Mouse (Mus musculus) G1E (cell line): ENCODE data around the gene Gm20683. TPM values are rescaled to one million over a fixed set of nuclear protein-coding genes. Genes with fewer than 3 reads are reported as not detected.

Experiments
- ATAC-seq: 2 replicates; pipeline ENCODE4 v1.8.0; 2016; ENCODE audit warnings: mild to moderate bottlenecking; ENCODE audit not compliant: insufficient number of reproducible peaks, poor library complexity, low FRiP score, severe bottlenecking; ENCODE audit errors: extremely low read depth
- DNase-seq: peaks from one replicate; pipeline ENCODE4 v3.0.0; 2012; ENCODE audit warnings: low spot score
- H3K27me3 ChIP-seq: 2 replicates; pipeline ENCODE4 v1.6.1; 2012; ENCODE audit warnings: mild to moderate bottlenecking, low read length, inconsistent platforms; ENCODE audit not compliant: insufficient read depth
- H3K36me3 ChIP-seq: replicated peaks from 2 replicates; pipeline ENCODE3; 2012; ENCODE audit warnings: mild to moderate bottlenecking, inconsistent platforms
- H3K4me1 ChIP-seq: 2 replicates; pipeline ENCODE4 v1.6.1; 2012; ENCODE audit warnings: low read depth, low read length, inconsistent platforms, mixed read lengths; ENCODE audit not compliant: insufficient read depth
- H3K4me3 ChIP-seq: 2 replicates; pipeline ENCODE4 v1.5.1; 2012; ENCODE audit warnings: low read depth, mild to moderate bottlenecking, inconsistent platforms, low read length, moderate library complexity, mixed read lengths
- H3K9me3 ChIP-seq: replicated peaks from 2 replicates; pipeline ENCODE4 v1.6.1; 2012; ENCODE audit warnings: inconsistent platforms
- CTCF ChIP-seq: IDR thresholded peaks from 2 replicates; pipeline ENCODE4 v1.5.1; 2012; ENCODE audit warnings: low read depth, low read length, inconsistent platforms, mixed read lengths
- GATA1 ChIP-seq: IDR thresholded peaks from 2 replicates; pipeline ENCODE4 v1.6.1; 2012; ENCODE audit warnings: borderline replicate concordance, low read length, inconsistent platforms, mixed read lengths
- GATA2 ChIP-seq: IDR thresholded peaks from 2 replicates; pipeline ENCODE4 v1.6.1; 2012; ENCODE audit warnings: low read depth, low read length, inconsistent platforms, borderline replicate concordance
- POLR2AphosphoS5 ChIP-seq: IDR thresholded peaks from 2 replicates; pipeline ENCODE4 v1.6.1; 2012; ENCODE audit warnings: low read depth, low read length, inconsistent platforms; ENCODE audit not compliant: insufficient replicate concordance
- TAL1 ChIP-seq: conservative IDR thresholded peaks from 2 replicates; pipeline ENCODE4 v1.6.1; 2012; ENCODE audit warnings: low read depth, low read length, inconsistent platforms, mixed read lengths
- polyA plus RNA-seq: library from polyadenylated mRNA; stranded (reverse); fragments of >175 nt; gene quantifications from 2 replicates; pipeline ENCODE4 v1.2.3, GENCODE M21; 2012
- total RNA-seq, 2 experiments: library from RNA; stranded (forward) in 1 of 2; stranded (reverse) in 1 of 2; fragments of 200-1000 nt in 1 of 2; fragments of >200 nt in 1 of 2; fragmentation: Nextera tagmentation in 1 of 2; gene quantifications; 2 replicates each; pipeline ENCODE4 v1.2.3; 2014 to 2017

Gm20683 gene
- total and polyA plus RNA-seq, 3 experiments: 1.1 to 12.4 (median 3.0) TPM

- peaks cover 84% of the 10 kb centered on the region for H3K36me3 ChIP-seq
Observed at GRCm38 (mm10) chr17:25785281-25785745, 56.2 kb downstream of the Gm20683 start, which contains the start of gene Haghl. TSS of gene Haghl (minus strand) at chr17:25785673.

More at GRCm38 (mm10) chr17:25785281-25785745, 56.2 kb downstream of the Gm20683 start, which contains the start of gene Haghl:
- DNase-seq (peak; percentile 92), ATAC-seq (peak; percentile 72)
- Histone ChIP-seq H3K4me3 (peak within 1 kb of the TSS; percentile 79), H3K9me3 (no peaks in the 10 kb centered on the region), H3K27me3 (no peaks in the 10 kb centered on the region), H3K4me1 (peaks cover 37% of the 10 kb centered on the region)
- TF ChIP-seq CTCF: no peak
- TF ChIP-seq GATA1: no peak
- TF ChIP-seq TAL1: no peak
- no peak for TF ChIP-seq GATA2
- no peak for TF ChIP-seq POLR2AphosphoS5

Other genes starting within 250 kb of the Gm20683 start
Only the 20 nearest of the 28 such genes appear.
- gene Msln, start 87.4 kb downstream of the Gm20683 start, total RNA-seq (2014; fragmentation: Nextera tagmentation): not detected in 2 replicates
- 0.55 TPM in 1 of 2 replicates, not detected in the other for gene Msln, start 87.4 kb downstream of the Gm20683 start, total RNA-seq (2017)
- not detected in 2 replicates for gene Msln, start 87.4 kb downstream of the Gm20683 start, polyA plus RNA-seq
- 11.7 and 22.3 TPM in 2 replicates for gene Narfl, start 68.0 kb downstream of the Gm20683 start, total RNA-seq (2014; fragmentation: Nextera tagmentation)
- gene Narfl, start 68.0 kb downstream of the Gm20683 start, total RNA-seq (2017): 28.4 and 29.2 TPM in 2 replicates
- 17.6 and 18.8 TPM in 2 replicates for gene Narfl, start 68.0 kb downstream of the Gm20683 start, polyA plus RNA-seq
- 7.0 and 11.7 TPM in 2 replicates for gene Haghl, start 56.1 kb downstream of the Gm20683 start, total RNA-seq (2014; fragmentation: Nextera tagmentation)
- gene Haghl, start 56.1 kb downstream of the Gm20683 start, total RNA-seq (2017): 15.5 and 17.1 TPM in 2 replicates
- 15.4 and 17.1 TPM in 2 replicates for gene Haghl, start 56.1 kb downstream of the Gm20683 start, polyA plus RNA-seq
- gene Ccdc78, start 55.2 kb downstream of the Gm20683 start, total RNA-seq (2014; fragmentation: Nextera tagmentation): not detected in 2 replicates
- gene Ccdc78, start 55.2 kb downstream of the Gm20683 start, total RNA-seq (2017): 0.06 and 0.22 TPM in 2 replicates
- gene Ccdc78, start 55.2 kb downstream of the Gm20683 start, polyA plus RNA-seq: 0.05 TPM in 1 of 2 replicates, not detected in the other
- gene Fam173a, start 48.9 kb downstream of the Gm20683 start, total RNA-seq (2014; fragmentation: Nextera tagmentation): 24.1 and 24.8 TPM in 2 replicates
- 45.1 and 50.5 TPM in 2 replicates for gene Fam173a, start 48.9 kb downstream of the Gm20683 start, total RNA-seq (2017)
- gene Fam173a, start 48.9 kb downstream of the Gm20683 start, polyA plus RNA-seq: 16.1 and 20.5 TPM in 2 replicates
- gene AC134908.4, start 46.1 kb downstream of the Gm20683 start, total RNA-seq (2014; fragmentation: Nextera tagmentation): not detected in 2 replicates
- gene AC134908.4, start 46.1 kb downstream of the Gm20683 start, total RNA-seq (2017): not detected in 2 replicates
- gene AC134908.4, start 46.1 kb downstream of the Gm20683 start, polyA plus RNA-seq: not detected in 2 replicates
- gene Metrn, start 44.6 kb downstream of the Gm20683 start, total RNA-seq (2014; fragmentation: Nextera tagmentation): 15.3 and 19.7 TPM in 2 replicates
- 22.3 and 36.9 TPM in 2 replicates for gene Metrn, start 44.6 kb downstream of the Gm20683 start, total RNA-seq (2017)
- 129 and 172 TPM in 2 replicates for gene Metrn, start 44.6 kb downstream of the Gm20683 start, polyA plus RNA-seq
- gene Fbxl16, start 32.7 kb downstream of the Gm20683 start, total RNA-seq (2014; fragmentation: Nextera tagmentation): not detected in 2 replicates
- gene Fbxl16, start 32.7 kb downstream of the Gm20683 start, total RNA-seq (2017): 0.05 TPM in 1 of 2 replicates, not detected in the other
- 0.01 and 0.03 TPM in 2 replicates for gene Fbxl16, start 32.7 kb downstream of the Gm20683 start, polyA plus RNA-seq
- gene Wdr24, start 18.1 kb downstream of the Gm20683 start, total RNA-seq (2014; fragmentation: Nextera tagmentation): 13.8 and 13.9 TPM in 2 replicates
- 23.5 and 25.8 TPM in 2 replicates for gene Wdr24, start 18.1 kb downstream of the Gm20683 start, total RNA-seq (2017)
- 4.8 and 8.6 TPM in 2 replicates for gene Wdr24, start 18.1 kb downstream of the Gm20683 start, polyA plus RNA-seq
- 0.90 and 1.9 TPM in 2 replicates for gene Jmjd8, start 12.9 kb downstream of the Gm20683 start, total RNA-seq (2014; fragmentation: Nextera tagmentation)
- gene Jmjd8, start 12.9 kb downstream of the Gm20683 start, total RNA-seq (2017): 1.9 and 2.0 TPM in 2 replicates
- 0.08 and 0.11 TPM in 2 replicates for gene Jmjd8, start 12.9 kb downstream of the Gm20683 start, polyA plus RNA-seq
- gene Stub1, start 8.4 kb downstream of the Gm20683 start, total RNA-seq (2014; fragmentation: Nextera tagmentation): 29.1 and 30.1 TPM in 2 replicates
- 90.8 and 97.3 TPM in 2 replicates for gene Stub1, start 8.4 kb downstream of the Gm20683 start, total RNA-seq (2017)
- gene Stub1, start 8.4 kb downstream of the Gm20683 start, polyA plus RNA-seq: 70.9 and 81.7 TPM in 2 replicates
- 4.8 and 5.5 TPM in 2 replicates for gene Rhbdl1, start 4.5 kb downstream of the Gm20683 start, total RNA-seq (2014; fragmentation: Nextera tagmentation)
- gene Rhbdl1, start 4.5 kb downstream of the Gm20683 start, total RNA-seq (2017): 0.87 and 1.4 TPM in 2 replicates
- gene Rhbdl1, start 4.5 kb downstream of the Gm20683 start, polyA plus RNA-seq: 2.7 and 3.1 TPM in 2 replicates
- 31.2 and 41.2 TPM in 2 replicates for gene Rhot2, start 3.1 kb upstream of the Gm20683 start, total RNA-seq (2014; fragmentation: Nextera tagmentation)
- gene Rhot2, start 3.1 kb upstream of the Gm20683 start, total RNA-seq (2017): 17.7 and 20.0 TPM in 2 replicates
- gene Rhot2, start 3.1 kb upstream of the Gm20683 start, polyA plus RNA-seq: 142 and 151 TPM in 2 replicates
- gene Wdr90, start 19.7 kb upstream of the Gm20683 start, total RNA-seq (2014; fragmentation: Nextera tagmentation): 14.6 and 42.2 TPM in 2 replicates
- 11.8 and 14.2 TPM in 2 replicates for gene Wdr90, start 19.7 kb upstream of the Gm20683 start, total RNA-seq (2017)
- 9.0 and 17.0 TPM in 2 replicates for gene Wdr90, start 19.7 kb upstream of the Gm20683 start, polyA plus RNA-seq
- gene Mcrip2, start 27.0 kb upstream of the Gm20683 start, total RNA-seq (2014; fragmentation: Nextera tagmentation): 8.2 and 8.7 TPM in 2 replicates
- 4.4 and 9.4 TPM in 2 replicates for gene Mcrip2, start 27.0 kb upstream of the Gm20683 start, total RNA-seq (2017)
- 77.6 and 103 TPM in 2 replicates for gene Mcrip2, start 27.0 kb upstream of the Gm20683 start, polyA plus RNA-seq
- gene Mettl26, start 33.3 kb upstream of the Gm20683 start, total RNA-seq (2014; fragmentation: Nextera tagmentation): 13.9 and 19.0 TPM in 2 replicates
- 12.4 and 16.7 TPM in 2 replicates for gene Mettl26, start 33.3 kb upstream of the Gm20683 start, total RNA-seq (2017)
- 30.2 and 34.4 TPM in 2 replicates for gene Mettl26, start 33.3 kb upstream of the Gm20683 start, polyA plus RNA-seq
- gene Wfikkn1, start 39.1 kb upstream of the Gm20683 start, total RNA-seq (2014; fragmentation: Nextera tagmentation): 1.1 and 1.4 TPM in 2 replicates
- gene Wfikkn1, start 39.1 kb upstream of the Gm20683 start, total RNA-seq (2017): 0.55 and 0.58 TPM in 2 replicates
- 0.51 and 0.57 TPM in 2 replicates for gene Wfikkn1, start 39.1 kb upstream of the Gm20683 start, polyA plus RNA-seq
- 9.1 and 10.8 TPM in 2 replicates for gene Rab40c, start 78.0 kb upstream of the Gm20683 start, total RNA-seq (2014; fragmentation: Nextera tagmentation)
- gene Rab40c, start 78.0 kb upstream of the Gm20683 start, total RNA-seq (2017): 4.2 and 9.3 TPM in 2 replicates
- gene Rab40c, start 78.0 kb upstream of the Gm20683 start, polyA plus RNA-seq: 12.4 and 13.5 TPM in 2 replicates
- gene Pigq, start 103.2 kb upstream of the Gm20683 start, total RNA-seq (2014; fragmentation: Nextera tagmentation): 116 and 431 TPM in 2 replicates
- 41.4 and 42.1 TPM in 2 replicates for gene Pigq, start 103.2 kb upstream of the Gm20683 start, total RNA-seq (2017)
- gene Pigq, start 103.2 kb upstream of the Gm20683 start, polyA plus RNA-seq: 81.8 and 136 TPM in 2 replicates
- gene Nhlrc4, start 103.2 kb upstream of the Gm20683 start, total RNA-seq (2014; fragmentation: Nextera tagmentation): 0.38 and 1.7 TPM in 2 replicates
- 0.33 TPM in 1 of 2 replicates, not detected in the other for gene Nhlrc4, start 103.2 kb upstream of the Gm20683 start, total RNA-seq (2017)
- gene Nhlrc4, start 103.2 kb upstream of the Gm20683 start, polyA plus RNA-seq: 1.1 and 2.7 TPM in 2 replicates